In the genomic region with DNA sequence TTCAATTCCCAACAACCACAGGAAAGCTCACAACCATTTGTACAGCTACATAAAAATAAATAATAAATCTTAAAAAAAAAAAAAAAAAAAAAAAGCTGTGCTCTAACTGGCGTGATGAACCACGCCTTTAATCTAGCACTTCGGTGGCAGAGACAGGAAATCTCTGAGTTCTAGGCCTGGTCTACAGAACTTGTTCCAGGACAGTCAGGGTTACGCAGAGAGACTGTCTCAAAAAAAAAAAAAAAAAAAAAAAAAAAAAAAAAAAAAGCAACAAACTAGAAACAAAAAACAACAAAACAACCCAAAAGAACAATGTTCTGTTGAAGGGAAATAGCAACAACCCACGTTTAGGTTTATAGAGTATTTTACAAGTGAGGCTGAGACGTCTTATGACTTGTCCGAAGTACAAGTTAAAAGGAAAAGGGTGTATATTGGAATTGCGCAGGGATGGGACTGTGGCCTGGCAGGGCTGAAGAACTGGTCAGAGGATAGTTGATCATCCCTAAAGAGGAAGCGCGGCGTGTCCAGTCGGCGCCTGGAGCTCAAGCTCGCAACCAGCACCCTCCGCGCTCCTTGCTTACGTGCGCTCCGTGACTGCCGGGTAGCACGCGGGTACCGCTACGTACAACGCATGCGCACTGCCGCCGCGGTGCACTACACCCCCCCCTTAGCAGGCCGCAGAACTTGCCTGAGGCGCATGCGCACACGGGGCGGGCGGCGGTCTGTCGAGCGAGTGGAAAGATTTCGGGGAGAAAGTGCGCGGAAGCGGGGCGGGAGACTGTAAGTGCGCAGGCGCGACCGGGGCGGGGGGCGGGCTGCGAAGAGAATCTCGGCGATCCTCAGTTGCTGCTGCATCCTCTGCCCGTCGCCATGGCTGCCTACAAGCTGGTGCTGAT, we compare ENCODE assay signal across 8 mouse cellular contexts. TPM values are rescaled to one million over a fixed set of nuclear protein-coding genes. Genes with fewer than 3 reads are reported as not detected.
DNase-seq lines count a peak whose midpoint lies in the region; ATAC-seq and TF ChIP-seq lines count a peak whose summit lies in the region.

A gene (plus strand): TSS at position 746 of the 896 bp plus-strand sequence.

- H3K9ac ChIP-seq in kidney, embryonic 14.5 days (ENCODE audit: low read depth, low read length), result peak within 1 kb of the TSS; percentile 96
- H3K9ac ChIP-seq in limb, embryonic 15.5 days, result peak within 1 kb of the TSS; percentile 85

- 6% methylated on average over 48 of the region's 54 CpGs for WGBS in kidney, embryonic 14.5 days
- WGBS in limb, embryonic 15.5 days, result 7% methylated on average over 54 of the region's 54 CpGs

- H3K4me2 ChIP-seq in kidney, embryonic 14.5 days (replicated peaks; ENCODE audit: low read depth, low read length), result peak within 1 kb of the TSS; percentile 90
- H3K4me2 ChIP-seq in limb, embryonic 15.5 days, result peak within 1 kb of the TSS; percentile 83

- no peaks in the 10 kb centered on the region for H3K9me3 ChIP-seq in kidney, embryonic 14.5 days (ENCODE audit: control insufficient read depth, low read length)
- no peaks in the 10 kb centered on the region for H3K9me3 ChIP-seq in limb, embryonic 15.5 days

- peaks cover 22% of the 10 kb centered on the region for H3K36me3 ChIP-seq in kidney, embryonic 14.5 days (ENCODE audit: control insufficient read depth, insufficient read depth, low read length)
- H3K36me3 ChIP-seq in limb, embryonic 15.5 days, result peaks cover 8% of the 10 kb centered on the region

- peaks cover 35% of the 10 kb centered on the region for H3K4me1 ChIP-seq in bone marrow macrophage, adult 2 months (ENCODE audit: control insufficient read depth, insufficient read depth, low read length)
- H3K4me1 ChIP-seq in embryonic fibroblast, embryonic 13.5 days (ENCODE audit: control insufficient read depth, insufficient read depth, low read length), result peaks cover 2% of the 10 kb centered on the region
- H3K4me1 ChIP-seq in kidney, embryonic 14.5 days (ENCODE audit: control insufficient read depth, insufficient read depth, low read length), result peaks cover 17% of the 10 kb centered on the region
- peaks cover 19% of the 10 kb centered on the region for H3K4me1 ChIP-seq in limb, embryonic 15.5 days

- H3K27ac ChIP-seq in bone marrow macrophage, adult 2 months (ENCODE audit: insufficient read depth, low read depth, low read length), result peak within 1 kb of the TSS; percentile 75
- peak within 1 kb of the TSS; percentile 92 for H3K27ac ChIP-seq in embryonic fibroblast, embryonic 13.5 days (ENCODE audit: insufficient read depth, low read length)
- H3K27ac ChIP-seq in kidney, embryonic 14.5 days (ENCODE audit: low read depth, low read length), result peak within 1 kb of the TSS; percentile 90
- H3K27ac ChIP-seq in limb, embryonic 15.5 days, result peak within 1 kb of the TSS; percentile 95

- no peak for TF ChIP-seq POLR2A in bone marrow macrophage, adult 2 months (IDR thresholded peaks at IDR 0.05; ENCODE audit: borderline replicate concordance, low read depth, low read length)
- peak; percentile 94 for TF ChIP-seq POLR2A in embryonic fibroblast, embryonic 13.5 days (IDR thresholded peaks at IDR 0.05; ENCODE audit: low read depth, low read length)

- H3K27me3 ChIP-seq in kidney, embryonic 14.5 days (ENCODE audit: control insufficient read depth, insufficient read depth, low read length), result no peaks in the 10 kb centered on the region
- H3K27me3 ChIP-seq in limb, embryonic 15.5 days, result no peaks in the 10 kb centered on the region

- peak within 1 kb of the TSS; percentile 87 for H3K4me3 ChIP-seq in bone marrow macrophage, adult 2 months (ENCODE audit: insufficient read depth, low read length)
- H3K4me3 ChIP-seq in embryonic fibroblast, embryonic 13.5 days (ENCODE audit: insufficient read depth, low read length), result peak within 1 kb of the TSS; percentile 96
- peak within 1 kb of the TSS; percentile 98 for H3K4me3 ChIP-seq in kidney, embryonic 14.5 days (ENCODE audit: low read length)
- H3K4me3 ChIP-seq in limb, embryonic 15.5 days, result peak within 1 kb of the TSS; percentile 89

- peak; percentile 95 for ATAC-seq in kidney, embryonic 14.5 days (ENCODE audit: low FRiP score, low TSS enrichment)
- ATAC-seq in limb, embryonic 15.5 days (ENCODE audit: insufficient number of reproducible peaks, low FRiP score, low TSS enrichment, low read depth), result peak; percentile 93

- no peak for TF ChIP-seq CTCF in bone marrow macrophage, adult 2 months (IDR thresholded peaks at IDR 0.05; ENCODE audit: low read depth, low read length)
- no peak for TF ChIP-seq CTCF in embryonic fibroblast, embryonic 13.5 days (IDR thresholded peaks at IDR 0.05; ENCODE audit: borderline replicate concordance, insufficient read depth, low read length)

- peak; percentile 99 for DNase-seq in A20 (ENCODE audit: low read depth, low spot score)
- DNase-seq in heart, adult 9 months (ENCODE audit: low spot score in 2 of 2), result peak; percentile 95 to 97
- peak; percentile 92 to 94 for DNase-seq in monocyte, adult 2 months (ENCODE audit: low read depth in 1 of 2, low spot score in 2 of 2)
- peak; percentile 97 for DNase-seq in spleen, postnatal 36 days (ENCODE audit: low spot score in 2 of 2)

RNA-seq across cellular contexts. Expression of the gene that starts here (rescaled TPM):
- polyA plus RNA-seq in bone marrow macrophage, adult 2 months (2012; ENCODE audit: insufficient read depth, insufficient read length, missing spikeins), result 256 and 259 TPM in 2 replicates
- polyA plus RNA-seq in embryonic fibroblast, embryonic 13.5 days (2011; ENCODE audit: insufficient read length, low read depth, missing spikeins), result 403 and 492 TPM in 2 replicates
- polyA plus RNA-seq in kidney, embryonic 14.5 days (2014; fragmentation: Nextera tagmentation; extraction: Ambion mirVana), result 604 and 682 TPM in 2 replicates
- 668 TPM in 2 replicates for polyA plus RNA-seq in limb, embryonic 15.5 days (2015; fragmentation: Nextera tagmentation; extraction: Ambion mirVana)

Comparison
In these comparisons a context has a peak if more than half of its experiments do, and no peak if none do; other contexts are left out.
1. Peak in every context shown above with its lines: DNase-seq, ATAC-seq, H3K4me3 ChIP-seq and H3K27ac ChIP-seq.